Mouse (Mus musculus) liver, embryonic 11.5 days (tissue): Measurements from ENCODE around the gene Npsr1. TPM values are rescaled to one million over a fixed set of nuclear protein-coding genes. Genes with fewer than 3 reads are reported as not detected.

ENCODE experiments used
- ATAC-seq: fragments of 200-750 bp; cut with Nextera tagmentation; replicated peaks from 2 replicates; pipeline ENCODE4 v1.8.0; 2017; ENCODE audit warnings: moderate number of reproducible peaks, mild to moderate bottlenecking, moderate TSS enrichment, moderate library complexity; ENCODE audit not compliant: low FRiP score
- DNase-seq: peaks from one replicate; pipeline ENCODE4 v3.0.0-alpha.2; 2017; ENCODE audit warnings: low spot score
- H3K27ac ChIP-seq: fragments of 300-500 bp; sonication (generic); 2 replicates; pipeline ENCODE4 v1.5.1; 2014; ENCODE audit warnings: mild to moderate bottlenecking, low read depth, low read length, control low read depth
- H3K27me3 ChIP-seq: fragments of 300-500 bp; sonication (generic); replicated peaks from 2 replicates; pipeline ENCODE4 v1.6.1; 2014; ENCODE audit warnings: low read length, mixed read lengths; ENCODE audit not compliant: control insufficient read depth, insufficient read depth
- H3K36me3 ChIP-seq: fragments of 300-500 bp; sonication (generic); 2 replicates; pipeline ENCODE4 v1.6.1; 2014; ENCODE audit warnings: mild to moderate bottlenecking, low read length, moderate library complexity, mixed read lengths; ENCODE audit not compliant: control insufficient read depth, insufficient read depth
- H3K4me1 ChIP-seq: fragments of 300-500 bp; sonication (generic); replicated peaks from 2 replicates; pipeline ENCODE4 v1.6.1; 2014; ENCODE audit warnings: low read length, mixed read lengths; ENCODE audit not compliant: control insufficient read depth, insufficient read depth
- H3K4me2 ChIP-seq: fragments of 300-500 bp; sonication (generic); 2 replicates; pipeline ENCODE4 v1.6.1; 2014; ENCODE audit warnings: mild to moderate bottlenecking, control low read depth, moderate library complexity
- H3K4me3 ChIP-seq: fragments of 300-500 bp; sonication (generic); 2 replicates; pipeline ENCODE4 v1.5.1; 2014; ENCODE audit warnings: low read depth, low read length, control low read depth
- H3K9ac ChIP-seq: fragments of 300-500 bp; sonication (generic); 2 replicates; pipeline ENCODE4 v1.6.1; 2014; ENCODE audit warnings: low read depth, low read length, control low read depth
- H3K9me3 ChIP-seq: fragments of 300-500 bp; sonication (generic); 2 replicates; pipeline ENCODE4 v1.6.1; 2016; ENCODE audit warnings: low read length, inconsistent platforms, mixed read lengths; ENCODE audit not compliant: control insufficient read depth
- WGBS: fragments of 180-500 bp; shearing (Covaris S2); extraction: QIAGEN DNeasy Blood & Tissue Kit; methylation state at CpG from one replicate; pipeline ENCODE4 v1.1.7; 2014; 5-methylcytosine and 5-hydroxymethylcytosine counted together
- polyA plus RNA-seq: library from polyadenylated mRNA; unstranded; fragments of >200 nt; fragmentation: Nextera tagmentation; extraction: Ambion mirVana; gene quantifications from 2 replicates; pipeline ENCODE4 v1.2.1, GENCODE M21; 2014

Gene Npsr1
- polyA plus RNA-seq, 1 experiment from 2014 or later, result not detected

DNA sequence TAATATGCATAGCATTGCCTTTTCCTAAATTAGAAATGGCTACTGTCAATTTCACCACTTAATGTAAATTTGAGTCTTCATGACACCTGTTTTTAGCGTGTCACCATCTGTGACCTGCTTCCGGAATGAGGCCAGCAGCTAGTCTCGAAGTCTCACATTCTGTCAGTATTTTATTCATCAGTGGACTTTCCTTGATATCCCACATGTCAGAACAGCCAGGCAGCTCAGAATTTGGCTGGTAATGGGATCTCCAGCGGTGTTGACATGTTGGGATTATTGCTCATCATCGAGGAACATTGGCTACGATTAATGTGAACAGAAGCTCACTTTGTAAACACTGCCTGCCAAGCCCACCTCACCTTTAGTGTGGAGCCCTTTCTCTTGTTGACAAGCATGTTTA is 205.1 kb downstream of the Npsr1 start:
- no peak overlapping the region for H3K4me2 ChIP-seq
- WGBS, result 88% methylated on average over 6 of the region's 6 CpGs
- no peak overlapping the region for H3K4me3 ChIP-seq
- H3K27me3 ChIP-seq, result no peaks in the 10 kb centered on the region
- no peaks in the 10 kb centered on the region for H3K4me1 ChIP-seq
- no peak overlapping the region for H3K9ac ChIP-seq
- DNase-seq (no peak), ATAC-seq (no peak)
- no peaks in the 10 kb centered on the region for H3K36me3 ChIP-seq
- H3K9me3 ChIP-seq, result no peaks in the 10 kb centered on the region
- no peak overlapping the region for H3K27ac ChIP-seq

DNA sequence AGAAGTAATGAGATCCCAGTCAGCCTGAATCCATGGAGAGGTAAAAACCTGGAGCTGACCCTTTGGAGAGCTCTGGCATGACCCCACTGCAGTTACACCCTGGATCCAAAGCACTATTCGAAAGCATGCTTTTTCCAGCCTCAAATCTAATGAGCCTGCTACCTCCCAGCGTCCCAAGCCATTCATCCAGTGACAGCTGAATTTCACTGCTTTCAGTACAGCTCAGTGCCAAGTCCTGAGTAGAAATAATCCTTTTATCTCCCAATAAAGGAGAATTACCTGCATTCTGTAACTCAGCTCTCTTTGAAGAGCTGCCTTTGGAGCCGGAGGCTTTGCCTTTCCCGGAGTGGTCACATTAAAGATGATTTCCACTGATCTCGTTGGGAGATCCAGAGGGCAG is 209.2 kb downstream of the Npsr1 start:
- Histone ChIP-seq H3K9me3 (no peaks in the 10 kb centered on the region), H3K4me2 (no peak overlapping the region), H3K36me3 (no peaks in the 10 kb centered on the region), H3K9ac (no peak overlapping the region), H3K27ac (no peak overlapping the region), H3K4me1 (no peaks in the 10 kb centered on the region), H3K27me3 (no peaks in the 10 kb centered on the region), H3K4me3 (no peak overlapping the region)
- ATAC-seq, result no peak
- DNase-seq, result no peak
- WGBS, result 57% methylated on average over 5 of the region's 5 CpGs

DNA sequence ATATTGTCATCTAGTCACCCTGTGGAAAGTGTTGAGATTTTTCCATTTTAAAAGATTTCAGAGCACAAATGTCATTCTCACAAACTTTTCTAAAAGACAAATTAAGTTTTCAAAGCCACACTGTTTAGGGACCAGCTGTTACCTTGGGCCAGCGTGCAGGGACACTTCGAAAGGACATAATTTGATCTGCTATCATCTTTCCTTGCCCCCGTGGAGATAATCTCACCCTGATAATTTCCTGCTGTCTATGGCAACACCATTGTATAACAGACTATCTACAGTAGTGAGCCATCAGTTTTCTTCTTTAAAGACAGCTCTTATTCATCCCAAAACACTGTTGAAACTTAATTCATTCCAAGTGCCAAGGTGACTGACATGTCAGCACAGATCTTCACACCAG is 209.6 kb downstream of the Npsr1 start:
- Histone ChIP-seq H3K4me2 (no peak overlapping the region), H3K9me3 (no peaks in the 10 kb centered on the region)
- 52% methylated on average over 3 of the region's 3 CpGs for WGBS

DNA sequence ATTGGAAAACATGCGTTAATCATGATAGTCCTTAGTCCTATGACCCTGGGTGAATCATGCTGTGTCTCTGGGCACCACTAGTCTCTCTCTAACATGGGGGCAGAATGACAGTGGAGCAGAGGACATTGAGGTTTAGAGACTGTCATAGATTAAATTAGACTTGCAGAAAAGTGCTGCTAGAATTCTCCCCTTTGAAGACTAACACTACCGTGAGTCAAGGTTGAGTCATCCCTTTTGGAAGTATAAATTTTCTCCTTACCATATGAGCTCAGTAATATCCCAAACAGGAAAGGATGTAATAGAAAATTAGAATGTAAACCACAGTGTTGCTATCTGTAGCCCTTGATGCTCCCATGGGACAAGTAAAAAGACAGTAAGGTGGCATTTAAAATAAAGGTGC is 218.0 kb downstream of the Npsr1 start:
- 88% methylated on average over 2 of the region's 2 CpGs for WGBS
- Histone ChIP-seq H3K36me3 (no peaks in the 10 kb centered on the region), H3K4me2 (no peak overlapping the region), H3K4me3 (no peak overlapping the region), H3K27ac (no peak overlapping the region), H3K9me3 (no peaks in the 10 kb centered on the region), H3K27me3 (no peaks in the 10 kb centered on the region), H3K4me1 (no peaks in the 10 kb centered on the region), H3K9ac (no peak overlapping the region)
- DNase-seq (no peak), ATAC-seq (no peak)

More for the DNA sequence above, 209.6 kb downstream of the Npsr1 start:
- H3K4me1 ChIP-seq, result no peaks in the 10 kb centered on the region
- no peak for DNase-seq
- no peaks in the 10 kb centered on the region for H3K27me3 ChIP-seq
- no peaks in the 10 kb centered on the region for H3K36me3 ChIP-seq
- H3K4me3 ChIP-seq, result no peak overlapping the region
- no peak for ATAC-seq
- H3K27ac ChIP-seq, result no peak overlapping the region
- no peak overlapping the region for H3K9ac ChIP-seq

DNA sequence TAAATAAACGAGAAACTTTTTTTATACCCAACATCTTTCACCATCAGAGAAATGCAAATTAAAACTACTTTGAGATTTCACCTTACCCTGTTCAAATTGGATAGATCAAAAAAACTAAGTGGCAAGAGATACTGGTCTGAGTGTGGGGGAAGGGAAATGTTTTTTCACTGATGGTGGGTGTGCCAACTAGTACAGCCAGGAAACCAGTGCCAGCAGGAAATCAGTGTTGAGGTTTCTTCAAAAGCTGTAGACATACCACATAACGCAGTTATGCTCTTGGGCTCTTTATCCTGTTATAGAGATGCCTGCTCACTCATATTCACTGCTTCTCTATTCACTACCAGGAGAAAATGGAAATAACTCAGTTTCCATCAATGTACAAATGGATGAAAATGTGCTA is 233.9 kb downstream of the Npsr1 start:
- Histone ChIP-seq H3K4me2 (no peak overlapping the region), H3K36me3 (no peaks in the 10 kb centered on the region), H3K4me3 (no peak overlapping the region), H3K4me1 (no peaks in the 10 kb centered on the region), H3K27me3 (no peaks in the 10 kb centered on the region), H3K9ac (no peak overlapping the region), H3K9me3 (no peaks in the 10 kb centered on the region), H3K27ac (no peak overlapping the region)
- ATAC-seq, result no peak
- WGBS, result 61% methylated on average over 2 of the region's 2 CpGs
- DNase-seq, result no peak

DNA sequence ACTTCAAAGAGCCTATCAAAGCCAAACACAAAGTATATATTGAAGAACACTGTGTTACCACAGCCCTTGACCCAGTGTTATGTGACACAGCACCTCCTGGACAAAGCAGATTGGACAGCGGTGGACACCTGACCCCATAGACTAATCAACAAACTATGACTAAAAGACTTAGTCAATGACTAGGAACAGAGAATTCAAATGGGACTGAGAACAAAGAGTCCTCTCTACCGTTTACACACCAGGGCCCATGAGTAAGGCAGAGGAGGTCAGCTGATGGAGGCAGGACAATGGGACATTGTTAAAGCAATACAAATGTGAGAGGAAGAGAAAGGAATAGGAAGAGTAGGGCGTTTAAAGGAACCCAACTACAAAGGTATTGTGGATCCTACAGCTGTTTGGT is 243.5 kb downstream of the Npsr1 start:
- H3K36me3 ChIP-seq, result no peaks in the 10 kb centered on the region
- ATAC-seq (no peak), DNase-seq (no peak)
- no peak overlapping the region for H3K4me2 ChIP-seq
- H3K9ac ChIP-seq, result no peak overlapping the region
- H3K4me3 ChIP-seq, result no peak overlapping the region
- 65% methylated on average over 3 of the region's 3 CpGs for WGBS
- no peak overlapping the region for H3K27ac ChIP-seq
- no peaks in the 10 kb centered on the region for H3K4me1 ChIP-seq
- no peaks in the 10 kb centered on the region for H3K9me3 ChIP-seq
- no peaks in the 10 kb centered on the region for H3K27me3 ChIP-seq

DNA sequence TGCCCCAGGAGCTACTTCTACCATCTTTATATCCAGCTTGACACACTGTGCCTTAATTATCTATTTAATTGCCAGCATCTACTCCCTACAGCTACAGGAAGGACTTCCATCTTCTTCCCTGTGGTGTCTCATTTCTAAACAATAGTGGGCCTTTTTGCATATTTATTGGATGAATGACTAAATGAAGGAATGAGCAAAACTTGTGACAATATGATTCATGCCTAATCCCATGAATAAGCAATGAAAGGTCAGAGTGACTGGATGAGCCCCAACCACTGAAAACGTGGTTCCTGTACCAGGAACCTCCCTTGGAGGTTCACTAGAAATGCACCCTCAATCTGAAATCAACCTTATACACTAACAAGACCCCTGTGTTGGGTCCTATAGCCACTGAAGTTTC is 249.2 kb downstream of the Npsr1 start:
- H3K27me3 ChIP-seq, result no peaks in the 10 kb centered on the region
- no peak overlapping the region for H3K4me3 ChIP-seq
- 27% methylated on average over 1 of the region's 1 CpGs for WGBS
- H3K4me1 ChIP-seq, result no peaks in the 10 kb centered on the region
- H3K4me2 ChIP-seq, result no peak overlapping the region
- DNase-seq, result no peak
- H3K36me3 ChIP-seq, result no peaks in the 10 kb centered on the region
- no peaks in the 10 kb centered on the region for H3K9me3 ChIP-seq
- H3K27ac ChIP-seq, result no peak overlapping the region
- no peak for ATAC-seq
- H3K9ac ChIP-seq, result no peak overlapping the region

DNA sequence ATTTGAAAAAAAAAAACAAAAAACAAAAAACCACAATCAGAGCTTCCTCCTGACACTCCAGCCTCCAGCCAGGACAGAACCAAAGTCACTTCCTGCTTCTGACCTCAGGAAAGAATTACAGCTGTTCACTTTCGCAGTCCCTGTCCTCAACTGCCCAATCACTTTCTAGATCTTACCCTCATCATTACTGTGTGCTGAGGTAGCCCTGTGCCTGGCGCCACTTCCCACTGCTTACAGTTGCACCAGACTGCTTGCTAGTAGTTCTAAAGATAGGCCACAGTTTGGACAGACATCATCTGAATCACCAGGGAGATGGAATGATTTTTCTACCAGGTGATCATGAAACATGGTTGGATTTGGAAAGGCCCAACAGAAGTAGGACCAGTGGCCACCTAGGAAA is 251.7 kb downstream of the Npsr1 start:
- no peak overlapping the region for H3K4me3 ChIP-seq
- H3K27me3 ChIP-seq, result no peaks in the 10 kb centered on the region
- 70% methylated on average over 2 of the region's 2 CpGs for WGBS
- no peaks in the 10 kb centered on the region for H3K9me3 ChIP-seq
- H3K4me2 ChIP-seq, result no peak overlapping the region
- DNase-seq, result no peak
- no peaks in the 10 kb centered on the region for H3K36me3 ChIP-seq
- ATAC-seq, result no peak
- no peak overlapping the region for H3K9ac ChIP-seq
- H3K27ac ChIP-seq, result no peak overlapping the region
- no peaks in the 10 kb centered on the region for H3K4me1 ChIP-seq

DNA sequence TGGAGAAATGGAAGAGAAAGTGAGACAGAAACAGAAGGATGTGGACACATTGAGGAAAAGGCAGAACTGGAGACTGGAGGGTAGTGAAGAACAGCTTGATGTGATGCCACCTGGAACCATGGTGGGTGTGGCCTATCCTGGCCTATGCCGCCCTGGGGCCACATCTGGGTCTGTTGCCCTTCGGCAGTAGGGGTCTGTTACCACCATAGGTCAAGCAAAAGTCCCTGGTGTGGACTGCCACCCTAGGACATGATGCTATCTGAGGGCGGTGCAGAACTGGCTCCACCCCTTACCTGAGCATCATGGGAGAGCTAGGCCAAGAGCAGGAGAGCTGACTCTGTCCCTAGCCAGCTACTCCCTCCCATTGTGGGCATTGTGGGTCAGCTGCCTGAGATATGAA is 253.6 kb downstream of the Npsr1 start:
- Histone ChIP-seq H3K9ac (no peak overlapping the region), H3K27me3 (no peaks in the 10 kb centered on the region), H3K9me3 (no peaks in the 10 kb centered on the region), H3K36me3 (no peaks in the 10 kb centered on the region), H3K4me1 (no peaks in the 10 kb centered on the region), H3K4me2 (no peak overlapping the region), H3K4me3 (no peak overlapping the region), H3K27ac (no peak overlapping the region)
- DNase-seq, result no peak
- WGBS, result 81% methylated on average over 3 of the region's 3 CpGs
- ATAC-seq, result no peak
